Mouse (Mus musculus): ENCODE results near the gene Foxp1. TPM values are rescaled to one million over a fixed set of nuclear protein-coding genes. Genes with fewer than 3 reads are reported as not detected.

Gene Foxp1
- total and polyA plus RNA-seq, 3 experiments = 16.1 to 42.0 TPM; not detected in 1

DNA sequence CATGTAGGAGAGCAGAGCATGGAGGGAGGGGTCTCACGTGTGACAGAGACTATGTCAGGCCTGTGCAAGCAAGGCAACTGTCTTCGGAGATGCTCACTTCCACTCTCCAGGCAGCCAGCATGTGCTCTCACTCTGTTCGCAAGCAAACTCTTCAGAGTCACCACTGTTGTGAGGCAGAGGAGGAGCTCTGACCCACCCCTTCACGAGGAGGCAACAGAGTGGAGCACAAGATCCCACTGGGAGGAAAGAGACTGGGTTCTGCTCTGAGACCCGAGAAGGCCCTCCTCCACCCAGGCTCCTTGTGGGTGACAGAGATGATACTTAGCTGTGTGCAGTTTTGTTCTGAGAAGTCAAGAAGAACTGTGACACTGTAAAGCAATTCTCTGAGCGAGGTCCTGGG is 248.3 kb downstream of the Foxp1 start:
- DNase-seq (ENCODE audit: low read depth, low spot score) = no peak
- H3K27ac ChIP-seq (ENCODE audit: control insufficient read depth, low read depth, low read length) = no peak overlapping the region
- no peaks in the 10 kb centered on the region for H3K4me1 ChIP-seq (ENCODE audit: control insufficient read depth in 1 of 2, insufficient read depth in 2 of 2, low read length in 2 of 2)
- H3K9ac ChIP-seq (ENCODE audit: control insufficient read depth, low read depth, low read length, poor library complexity, severe bottlenecking) = no peak overlapping the region
- H3K4me3 ChIP-seq (ENCODE audit: control insufficient read depth in 1 of 2, insufficient read depth in 1 of 2, low read depth in 2 of 2, low read length in 2 of 2) = no peak overlapping the region
- no peaks in the 10 kb centered on the region for H3K27me3 ChIP-seq (ENCODE audit: control insufficient read depth in 1 of 2, insufficient read depth in 2 of 2, low read length in 2 of 2)
- no peaks in the 10 kb centered on the region for H3K36me3 ChIP-seq (ENCODE audit: control insufficient read depth in 1 of 2, insufficient read depth in 2 of 2, low read length in 2 of 2)
- TF ChIP-seq USF2 (IDR thresholded peaks at IDR 0.05; ENCODE audit: borderline replicate concordance in 1 of 2, insufficient read depth in 1 of 2, low read depth in 1 of 2, low read length in 2 of 2) = no peak
- TF ChIP-seq USF1 (IDR thresholded peaks at IDR 0.05; ENCODE audit: low read depth, low read length) = no peak
- TF ChIP-seq RAD21 (IDR thresholded peaks at IDR 0.05; ENCODE audit: low read depth, low read length) = no peak
- H3K79me2 ChIP-seq (ENCODE audit: control insufficient read depth, insufficient read depth, low read length, poor library complexity) = no peaks in the 10 kb centered on the region
- no peaks in the 10 kb centered on the region for H3K9me3 ChIP-seq (replicated peaks; ENCODE audit: insufficient read depth, low read length)

- H3K4me3 ChIP-seq (ENCODE audit: control insufficient read depth in 1 of 2, insufficient read depth in 1 of 2, low read depth in 2 of 2, low read length in 2 of 2) = no peak overlapping the region
- no peak overlapping the region for H3K27ac ChIP-seq (ENCODE audit: control insufficient read depth, low read depth, low read length)
- no peaks in the 10 kb centered on the region for H3K9me3 ChIP-seq (replicated peaks; ENCODE audit: insufficient read depth, low read length)
- no peaks in the 10 kb centered on the region for H3K79me2 ChIP-seq (ENCODE audit: control insufficient read depth, insufficient read depth, low read length, poor library complexity)
- H3K27me3 ChIP-seq (ENCODE audit: control insufficient read depth in 1 of 2, insufficient read depth in 2 of 2, low read length in 2 of 2) = no peaks in the 10 kb centered on the region
- no peaks in the 10 kb centered on the region for H3K4me1 ChIP-seq (ENCODE audit: control insufficient read depth in 1 of 2, insufficient read depth in 2 of 2, low read length in 2 of 2)
- TF ChIP-seq EP300 (IDR thresholded peaks at IDR 0.05; ENCODE audit: low read depth in 1 of 2, low read length in 2 of 2) = no peak
- no peak for TF ChIP-seq ZC3H11A (IDR thresholded peaks at IDR 0.05; ENCODE audit: low read depth, low read length)
- no peak for TF ChIP-seq MAZ (IDR thresholded peaks at IDR 0.05; ENCODE audit: low read depth, low read length)
- no peak for TF ChIP-seq USF1 (IDR thresholded peaks at IDR 0.05; ENCODE audit: low read depth, low read length)
- no peak for TF ChIP-seq TAL1 (IDR thresholded peaks at IDR 0.05; ENCODE audit: low read length)
- no peak for TF ChIP-seq MAFK (IDR thresholded peaks at IDR 0.05; ENCODE audit: borderline replicate concordance, low read depth, low read length)
- TF ChIP-seq POLR2AphosphoS2 (IDR thresholded peaks at IDR 0.05; ENCODE audit: low read length) = no peak
- no peak for TF ChIP-seq MYB (IDR thresholded peaks at IDR 0.05; ENCODE audit: low read depth, low read length)
- TF ChIP-seq ZNF384 (IDR thresholded peaks at IDR 0.05; ENCODE audit: low read depth, low read length) = no peak
- no peak for TF ChIP-seq NRF1 (IDR thresholded peaks at IDR 0.05; ENCODE audit: insufficient read depth, low read depth, low read length, poor library complexity, severe bottlenecking)
- TF ChIP-seq JUND (IDR thresholded peaks at IDR 0.05; ENCODE audit: low read depth, low read length) = no peak
- no peak for TF ChIP-seq KAT2A (conservative IDR thresholded peaks at IDR 0.05; ENCODE audit: low read depth, low read length)
- no peak for TF ChIP-seq POLR2A (IDR thresholded peaks at IDR 0.05; ENCODE audit: control insufficient read depth in 1 of 2, insufficient read depth in 1 of 2, low read depth in 1 of 2, low read length in 2 of 2, poor library complexity in 1 of 2)
- no peak for TF ChIP-seq SMC3 (IDR thresholded peaks at IDR 0.05; ENCODE audit: low read depth, low read length)
- TF ChIP-seq GATA1 (IDR thresholded peaks at IDR 0.05; ENCODE audit: low read depth, low read length) = no peak
- TF ChIP-seq NELFE (IDR thresholded peaks at IDR 0.05; ENCODE audit: low read depth, low read length) = no peak
- H3K36me3 ChIP-seq (ENCODE audit: control insufficient read depth in 1 of 2, insufficient read depth in 2 of 2, low read length in 2 of 2) = no peaks in the 10 kb centered on the region
- no peak overlapping the region for H3K9ac ChIP-seq (ENCODE audit: control insufficient read depth, low read depth, low read length, poor library complexity, severe bottlenecking)
- no peak for DNase-seq (ENCODE audit: low read depth, low spot score)
Measured at GRCm38 (mm10) chr6:99273177-99273576, 249.3 kb downstream of the Foxp1 start.

All from MEL (cell line).